Mouse (Mus musculus): Measurements from ENCODE around the gene Gm49355.

Gm49355 gene

GRCm38 (mm10) chr14:12342458-12343131 is 58.8 kb downstream of the Gm49355 start:
- DNase-seq (ENCODE audit: low spot score) = no peak

DNA sequence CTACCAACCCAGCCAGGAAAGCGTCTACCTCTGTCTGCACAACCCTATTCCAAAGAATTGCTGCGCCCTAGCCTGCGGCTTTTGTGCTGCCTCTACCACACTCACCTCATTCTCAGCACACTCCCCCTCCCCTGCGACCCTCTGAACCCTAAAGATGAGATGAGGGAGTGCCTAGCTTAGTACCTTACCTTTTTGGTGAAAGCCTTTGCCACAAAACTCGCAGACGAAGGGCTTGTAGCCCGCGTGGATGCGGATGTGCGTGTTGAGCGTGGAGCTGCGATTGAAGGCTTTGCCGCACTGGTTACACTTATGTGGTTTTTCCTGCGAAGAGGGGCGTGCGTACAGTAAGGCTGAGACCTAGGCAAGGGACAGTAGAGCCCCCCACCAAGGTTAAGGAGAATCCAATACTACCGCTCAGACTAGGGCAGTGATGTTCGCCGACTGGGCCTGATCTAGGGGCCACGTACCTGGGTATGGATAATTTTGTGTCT is 59.7 kb downstream of the Gm49355 start:
- no peak for DNase-seq (ENCODE audit: low spot score)

DNA sequence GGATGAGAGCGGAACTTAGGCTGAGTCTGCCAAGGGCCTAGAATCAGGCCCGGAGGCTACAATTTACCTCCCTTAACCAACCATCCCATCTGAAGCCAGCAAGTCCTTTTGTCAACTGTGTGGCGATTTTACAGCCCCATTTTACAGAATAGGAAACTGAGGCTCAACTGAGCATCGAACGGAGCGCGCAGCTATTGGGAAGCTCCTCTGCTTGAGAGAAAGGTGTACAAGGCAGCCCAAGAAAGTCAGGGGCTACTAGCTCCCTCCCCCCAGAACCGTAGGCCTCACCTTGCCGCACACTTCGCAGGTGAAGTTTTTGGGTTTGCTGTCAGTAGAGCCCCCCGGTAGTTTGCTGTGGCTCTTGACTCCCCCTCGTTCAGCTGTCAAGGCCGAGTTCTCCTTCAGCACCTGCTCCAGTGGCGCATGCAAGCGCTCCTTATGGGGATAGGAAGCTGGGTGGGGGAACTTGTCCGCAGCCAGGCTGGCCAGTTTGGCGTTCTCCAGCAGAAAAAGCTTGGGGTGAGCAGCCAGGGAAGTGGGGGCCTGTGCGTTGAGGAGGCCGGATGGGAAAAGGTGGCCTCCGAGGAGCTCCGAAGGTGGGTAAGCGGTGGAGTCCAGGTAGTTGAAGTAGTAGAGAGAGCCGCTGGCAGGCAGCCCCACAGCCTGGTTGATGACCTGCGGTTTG is 60.4 kb downstream of the Gm49355 start:
- DNase-seq (ENCODE audit: low spot score) = no peak

DNA sequence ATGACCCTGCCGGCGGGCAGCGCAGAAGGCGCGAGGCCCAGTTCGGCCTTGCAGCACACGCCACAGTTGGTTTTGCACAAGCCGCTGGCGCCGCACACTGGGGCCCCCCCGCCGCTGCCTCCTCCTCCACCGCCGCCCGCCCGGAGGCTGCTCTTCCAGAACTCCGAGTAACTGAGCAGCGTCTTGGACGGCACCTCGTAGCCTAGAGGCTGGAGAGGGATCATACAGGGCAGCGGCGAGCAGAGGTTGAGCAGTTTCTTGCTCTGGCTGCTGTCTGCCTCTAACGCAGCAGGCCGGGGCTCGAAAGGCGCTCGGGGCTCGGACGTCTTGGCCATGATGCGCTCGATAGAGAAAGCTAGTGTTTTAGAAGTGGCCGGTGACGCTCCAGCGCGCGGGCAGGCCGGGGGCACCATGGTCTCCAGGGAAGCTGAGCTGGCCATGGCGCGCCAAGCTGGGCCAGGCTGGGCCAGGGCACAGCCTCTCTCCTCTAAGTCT is 61.0 kb downstream of the Gm49355 start:
- DNase-seq (ENCODE audit: low spot score) = no peak

DNA sequence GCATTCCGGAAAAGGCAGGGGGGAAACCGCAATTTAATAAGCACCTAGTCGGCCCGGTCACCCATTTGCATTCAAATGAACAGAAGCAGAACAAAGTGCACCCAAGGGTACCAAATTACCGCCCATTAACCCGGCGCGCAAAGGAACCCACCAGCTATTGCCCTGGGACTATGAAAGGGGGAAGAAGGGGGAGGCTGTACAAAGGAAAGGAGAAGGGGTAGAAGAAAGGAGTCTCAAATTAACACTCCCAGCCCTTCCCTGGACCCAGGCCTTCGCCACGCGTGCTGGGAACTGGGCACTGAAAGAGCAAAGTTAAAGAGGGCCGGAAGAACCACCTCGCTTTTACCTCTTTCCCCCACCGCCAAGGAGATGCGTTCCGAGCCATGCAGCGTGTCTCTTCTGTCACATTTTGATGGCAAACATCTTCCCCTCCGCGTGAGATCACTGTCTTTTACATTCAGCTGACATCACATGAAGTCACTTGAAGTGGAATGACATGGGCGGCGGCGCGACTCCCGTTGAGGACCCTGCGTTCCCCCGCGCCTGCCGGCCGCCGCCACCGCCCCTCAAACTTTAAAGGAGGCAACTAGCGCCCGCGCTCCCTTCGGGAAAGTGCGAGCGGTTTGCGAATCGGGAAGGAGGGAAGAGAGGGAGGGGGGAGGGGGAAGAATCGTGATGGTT is 61.6 kb downstream of the Gm49355 start:
- no peak for DNase-seq (ENCODE audit: low spot score)

- DNase-seq (ENCODE audit: low spot score) = no peak
Measured at GRCm38 (mm10) chr14:12346011-12346864, 62.5 kb downstream of the Gm49355 start.

DNA sequence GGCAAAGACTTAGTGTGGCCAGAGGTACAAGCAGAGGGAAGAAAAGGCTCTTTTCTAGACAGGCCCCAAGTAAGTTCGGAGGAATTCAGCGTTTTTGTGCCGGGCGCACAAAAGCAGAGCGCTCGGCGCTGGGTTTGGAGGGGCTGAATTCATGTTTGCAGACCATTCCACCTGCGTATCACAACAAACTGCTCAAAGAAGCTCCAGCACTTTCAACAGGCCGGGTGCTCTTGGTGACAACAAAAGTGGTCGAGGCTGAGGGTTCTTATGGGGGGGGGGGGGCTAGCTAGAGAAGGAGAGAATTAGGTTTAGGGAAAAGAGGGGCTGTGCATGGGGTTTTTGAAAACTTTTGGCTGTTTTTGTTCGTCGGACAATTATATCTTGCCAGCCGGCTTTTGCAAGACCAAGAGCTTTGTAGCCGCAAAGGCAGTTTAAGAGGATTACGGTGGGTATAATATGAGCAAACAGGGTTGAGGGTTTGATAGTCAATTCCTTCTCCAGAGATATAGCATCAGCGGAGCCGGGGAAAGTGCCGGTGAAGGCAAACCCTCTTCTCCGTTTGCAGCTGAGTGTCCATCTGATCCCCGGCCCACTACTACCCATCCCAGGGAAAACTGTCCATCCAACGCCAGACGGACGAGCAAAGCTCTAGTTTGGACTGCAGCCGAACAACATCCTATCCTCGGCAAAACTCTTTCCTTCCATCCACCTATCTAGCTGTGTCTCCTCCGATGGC is 63.3 kb downstream of the Gm49355 start:
- no peak for DNase-seq (ENCODE audit: low spot score)

DNA sequence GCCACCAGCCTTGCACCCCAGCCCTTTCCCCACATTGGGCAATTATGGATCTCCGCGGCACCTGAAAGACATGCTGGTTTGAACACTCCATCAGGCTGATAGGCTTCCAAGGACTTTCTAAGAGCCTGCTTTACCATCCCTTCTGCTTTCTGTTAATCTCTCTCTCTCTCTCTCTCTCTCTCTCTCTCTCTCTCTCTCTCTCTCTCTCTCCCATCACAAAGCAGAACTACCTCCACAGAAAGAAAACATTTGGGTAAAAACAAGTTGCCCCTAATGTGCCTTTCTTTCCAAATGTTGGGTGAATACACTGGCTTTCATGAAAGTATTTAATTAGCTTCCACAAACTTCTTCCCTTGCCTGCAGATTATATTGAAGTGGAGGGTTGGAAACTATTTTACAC is 64.3 kb downstream of the Gm49355 start, which contains the start of gene Fezf2:
Fezf2 (minus strand) TSS at position 101 of the 400 bp plus-strand sequence.
- no peak for DNase-seq (ENCODE audit: low spot score)

- no peak for DNase-seq (ENCODE audit: low spot score)
Measured at GRCm38 (mm10) chr14:12349334-12350090, 65.7 kb downstream of the Gm49355 start.

- no peak for DNase-seq (ENCODE audit: low spot score)
Measured at GRCm38 (mm10) chr14:12350271-12350916, 66.6 kb downstream of the Gm49355 start.
